Mouse (Mus musculus) forebrain, embryonic 11.5 days (tissue): ENCODE data around the gene Abcc8. TPM values are rescaled to one million over a fixed set of nuclear protein-coding genes. Genes with fewer than 3 reads are reported as not detected.

ENCODE experiments used
- polyA plus RNA-seq: library from polyadenylated mRNA; unstranded; fragments of >200 nt; fragmentation: Nextera tagmentation; extraction: Ambion mirVana; gene quantifications from 2 replicates; pipeline ENCODE4 v1.2.1, GENCODE M21; 2014

Gene Abcc8
- polyA plus RNA-seq, 1 experiment from 2014 or later: 0.79 TPM

Other genes starting within 250 kb of the Abcc8 start
- 0.15 and 0.20 TPM in 2 replicates for gene Abcc6, start 149.7 kb downstream of the Abcc8 start, polyA plus RNA-seq
- 20.2 TPM in 2 replicates for gene Nomo1, start 146.3 kb downstream of the Abcc8 start, polyA plus RNA-seq
- 0.20 and 0.48 TPM in 2 replicates for gene Kcnj11, start 79.3 kb downstream of the Abcc8 start, polyA plus RNA-seq
- gene Ush1c, start 58.5 kb upstream of the Abcc8 start, polyA plus RNA-seq: 3.1 and 4.7 TPM in 2 replicates
- gene Otog, start 61.0 kb upstream of the Abcc8 start, polyA plus RNA-seq: 0.11 and 0.16 TPM in 2 replicates
- not detected in 2 replicates for gene Myod1, start 196.4 kb upstream of the Abcc8 start, polyA plus RNA-seq
- gene Kcnc1, start 216.5 kb upstream of the Abcc8 start, polyA plus RNA-seq: 0.92 and 1.0 TPM in 2 replicates